Mouse (Mus musculus) kidney, adult 2 months (tissue): ENCODE results near the gene Sowaha.

Experiments
- CTCF ChIP-seq: fragments of 200-500 bp; conservative IDR thresholded peaks from 2 replicates; pipeline ENCODE4 v1.5.1; 2011; ENCODE audit warnings: low read depth, mild to moderate bottlenecking, control low read depth, low read length, moderate library complexity, mixed read lengths; ENCODE audit not compliant: insufficient read depth, insufficient read length
- POLR2A ChIP-seq: fragments of 200-500 bp; IDR thresholded peaks from one replicate; pipeline ENCODE4 v1.6.1; 2011; ENCODE audit warnings: low read depth, low read length, control low read depth

- TF ChIP-seq POLR2A (no peak), CTCF (peak; percentile 69)
Measured at GRCm38 (mm10) chr11:53466231-53466971, 13.7 kb downstream of the Sowaha start.
